24 mouse cellular contexts compared by ENCODE assay signal in the genomic region with DNA sequence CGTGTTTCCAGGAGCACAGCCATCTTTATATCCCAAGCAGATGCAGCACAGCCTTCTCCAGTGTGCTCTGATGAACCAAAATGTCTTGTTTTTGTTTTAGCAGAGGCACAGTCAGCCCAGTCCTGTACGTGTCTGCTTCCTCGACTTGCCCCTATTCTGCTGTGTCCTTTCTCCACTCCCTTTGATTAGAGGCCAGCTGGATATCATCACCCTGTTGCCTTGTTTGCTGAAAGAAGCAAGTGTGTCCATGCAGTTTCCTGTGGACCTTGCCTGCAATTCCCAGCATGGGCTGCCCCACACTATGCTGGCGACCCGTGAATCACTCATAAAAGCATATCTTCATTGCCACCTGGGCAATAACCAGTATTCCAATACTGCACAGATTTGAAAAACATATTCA.
DNase-seq lines count a peak whose midpoint lies in the region; ATAC-seq and TF ChIP-seq lines count a peak whose summit lies in the region.
"Had no signal": no experiment of that assay in that cellular context is flagged by ENCODE, and none has a peak within 500 bp of the region (broad histone marks: within the 10 kb centered on the region; RNA-seq: fewer than 3 reads in every experiment).

No protein-coding gene starts in this region.

- H3K36me3 ChIP-seq in heart, embryonic 11.5 days (ENCODE audit: control insufficient read depth, insufficient read depth, low read length), result no peaks in the 10 kb centered on the region
- H3K36me3 ChIP-seq in lung, embryonic 14.5 days (ENCODE audit: insufficient read depth), result no peaks in the 10 kb centered on the region
- H3K36me3 ChIP-seq: embryonic facial prominence, embryonic 12.5 days; embryonic facial prominence, embryonic 15.5 days; heart, embryonic 15.5 days; hindbrain, embryonic 12.5 days; hindbrain, embryonic 15.5 days had no signal

- 36% methylated on average over 5 of the region's 5 CpGs for WGBS in heart, embryonic 11.5 days (ENCODE audit: insufficient replicate concordance)
- 53% methylated on average over 5 of the region's 5 CpGs for WGBS in lung, embryonic 14.5 days
- WGBS in lung, adult 2 months, result 58% methylated on average over 5 of the region's 5 CpGs

- intact Hi-C loops in heart, postnatal 10 days (cut with DNase I), result no loop called here

- DNase-seq in heart, adult 8-10 months (ENCODE audit: low spot score), result peak; percentile 19
- peak; percentile 11 to 12 for DNase-seq in heart, postnatal 10 days
- DNase-seq in heart, postnatal 4 days, result no peak
- no peak for DNase-seq in lung, embryonic 14.5 days
- no peak for DNase-seq in lung, adult 2 months
- DNase-seq in lung, postnatal 10 days, result peak; percentile 14
- DNase-seq in lung, postnatal 4 days, result no peak
- DNase-seq: adrenal gland, adult 2 months; adrenal gland, postnatal 14 days; cerebellum, adult 11 months; cerebellum, adult 2 months; cerebellum, adult 9-11 months; cerebellum, postnatal 25 days; forebrain, postnatal 0 days; gastrocnemius, adult 2 months; gastrocnemius, postnatal 14 days had no signal

- no peaks in the 10 kb centered on the region for H3K9me3 ChIP-seq in heart, embryonic 11.5 days (replicated peaks; ENCODE audit: control insufficient read depth, low read length)
- no peaks in the 10 kb centered on the region for H3K9me3 ChIP-seq in lung, embryonic 14.5 days (ENCODE audit: low read depth, low read length)
- H3K9me3 ChIP-seq: embryonic facial prominence, embryonic 12.5 days; embryonic facial prominence, embryonic 15.5 days; heart, embryonic 15.5 days; hindbrain, embryonic 12.5 days; hindbrain, embryonic 15.5 days had no signal

- no peak for ATAC-seq in heart, embryonic 11.5 days (replicated peaks; ENCODE audit: insufficient number of reproducible peaks, low FRiP score, low TSS enrichment)
- ATAC-seq in lung, embryonic 14.5 days (ENCODE audit: insufficient read depth), result peak; percentile 38; the same call in 1 of the 2 replicates
- ATAC-seq: CD4-positive, CD25-positive, alpha-beta regulatory T cell, adult 4 months; forebrain, embryonic 14.5 days; forebrain, postnatal 0 days had no signal

- H3K4me3 ChIP-seq in heart, embryonic 11.5 days (ENCODE audit: low read depth, low read length), result no peak overlapping the region
- no peak overlapping the region for H3K4me3 ChIP-seq in lung, embryonic 14.5 days (ENCODE audit: low read depth, low read length)
- no peak overlapping the region for H3K4me3 ChIP-seq in lung, adult 2 months (replicated peaks; ENCODE audit: extremely low read depth, low read depth, low read length)
- H3K4me3 ChIP-seq: embryonic facial prominence, embryonic 12.5 days; embryonic facial prominence, embryonic 15.5 days; gastrocnemius, adult 2 months; heart, embryonic 15.5 days; hindbrain, embryonic 12.5 days; hindbrain, embryonic 15.5 days had no signal

- no peak overlapping the region for H3K27ac ChIP-seq in heart, embryonic 11.5 days (ENCODE audit: low read depth, low read length)
- no peak overlapping the region for H3K27ac ChIP-seq in lung, embryonic 14.5 days (ENCODE audit: low read depth)
- H3K27ac ChIP-seq: embryonic facial prominence, embryonic 12.5 days; embryonic facial prominence, embryonic 15.5 days; gastrocnemius, adult 2 months; heart, embryonic 15.5 days; hindbrain, embryonic 12.5 days; hindbrain, embryonic 15.5 days had no signal

- no peak overlapping the region for H3K4me2 ChIP-seq in heart, embryonic 11.5 days
- no peak overlapping the region for H3K4me2 ChIP-seq in lung, embryonic 14.5 days
- H3K4me2 ChIP-seq: embryonic facial prominence, embryonic 12.5 days; embryonic facial prominence, embryonic 15.5 days; heart, embryonic 15.5 days; hindbrain, embryonic 12.5 days; hindbrain, embryonic 15.5 days had no signal

- TF ChIP-seq POLR2A in lung, adult 2 months (IDR thresholded peaks at IDR 0.05; ENCODE audit: borderline replicate concordance, extremely low read depth, low read depth, low read length), result no peak

- H3K4me1 ChIP-seq in heart, embryonic 11.5 days (ENCODE audit: control insufficient read depth, insufficient read depth, low read length), result peaks cover 7% of the 10 kb centered on the region
- no peaks in the 10 kb centered on the region for H3K4me1 ChIP-seq in lung, embryonic 14.5 days (ENCODE audit: insufficient read depth)
- H3K4me1 ChIP-seq in lung, adult 2 months (ENCODE audit: control insufficient read depth, insufficient read depth, low read length), result no peaks in the 10 kb centered on the region
- H3K4me1 ChIP-seq: embryonic facial prominence, embryonic 15.5 days; hindbrain, embryonic 12.5 days; hindbrain, embryonic 15.5 days had no signal

- H3K27me3 ChIP-seq in heart, embryonic 11.5 days (ENCODE audit: control insufficient read depth, insufficient read depth, low read length), result no peaks in the 10 kb centered on the region
- H3K27me3 ChIP-seq in lung, embryonic 14.5 days (ENCODE audit: insufficient read depth, low read length), result no peaks in the 10 kb centered on the region
- H3K27me3 ChIP-seq: embryonic facial prominence, embryonic 12.5 days; embryonic facial prominence, embryonic 15.5 days; heart, embryonic 15.5 days; hindbrain, embryonic 12.5 days; hindbrain, embryonic 15.5 days had no signal

- TF ChIP-seq CTCF in lung, embryonic 14.5 days (IDR thresholded peaks at IDR 0.05; ENCODE audit: low read depth), result no peak
- no peak for TF ChIP-seq CTCF in lung, adult 2 months (IDR thresholded peaks at IDR 0.05; ENCODE audit: insufficient read depth, low read length)

- H3K9ac ChIP-seq in heart, embryonic 11.5 days (ENCODE audit: low read depth, low read length), result no peak overlapping the region
- H3K9ac ChIP-seq in lung, embryonic 14.5 days, result no peak overlapping the region
- H3K9ac ChIP-seq: embryonic facial prominence, embryonic 12.5 days; embryonic facial prominence, embryonic 15.5 days; forebrain, postnatal 0 days; heart, embryonic 15.5 days; hindbrain, embryonic 12.5 days; hindbrain, embryonic 15.5 days had no signal

Comparison
In these comparisons a context has a peak if more than half of its experiments do, and no peak if none do; other contexts are left out.
1. DNase-seq: peak in heart, adult 8-10 months (single experiment), heart, postnatal 10 days (2 of 2) and lung, postnatal 10 days (single experiment); none in heart, postnatal 4 days (single experiment), lung, embryonic 14.5 days (single experiment), lung, adult 2 months (single experiment) and lung, postnatal 4 days (0 of 2).